Mouse (Mus musculus): Measurements from ENCODE around the gene Clca4b. TPM values are rescaled to one million over a fixed set of nuclear protein-coding genes. Genes with fewer than 3 reads are reported as not detected.

Clca4b gene
- not detected for polyA plus RNA-seq (2012; fragmentation: generic; extraction: Trizol)

GRCm38 (mm10) chr3:144932335-144932734 lies at the start of gene Clca4b:
Gene Clca4b, minus strand, starts transcription at chr3:144932529.

GRCm38 (mm10) chr3:144974945-144975344 lies 42.6 kb upstream of the Clca4b start, which contains the start of gene Clca4a:
Gene Clca4a, minus strand, starts transcription at chr3:144975045.

Other genes starting within 250 kb of the Clca4b start
- 10 to 100 TPM; 17.5 to 32.9 TPM for gene Sh3glb1, start 212.2 kb downstream of the Clca4b start, polyA plus RNA-seq (2012; fragmentation: generic; extraction: Trizol)
- gene Clca3a1, start 171.6 kb downstream of the Clca4b start, polyA plus RNA-seq (2012; fragmentation: generic; extraction: Trizol) = under 1 TPM in 1 of 2 experiments, not detected in 1; 0.17 TPM
- gene Clca3a2, start 113.0 kb downstream of the Clca4b start, polyA plus RNA-seq (2012; fragmentation: generic; extraction: Trizol) = under 1 TPM in 1 of 2 experiments, not detected in 1; 0.61 TPM
- under 1 TPM in 1 of 2 experiments, not detected in 1; 0.01 TPM for gene Clca3b, start 83.2 kb downstream of the Clca4b start, polyA plus RNA-seq (2012; fragmentation: generic; extraction: Trizol)
- gene Clca4a, start 42.5 kb upstream of the Clca4b start, polyA plus RNA-seq (2012; fragmentation: generic; extraction: Trizol) = under 1 TPM in 1 of 2 experiments, not detected in 1; 0.04 TPM
- under 1 TPM in 1 of 2 experiments, not detected in 1; 0.04 TPM for gene Clca1, start 100.2 kb upstream of the Clca4b start, polyA plus RNA-seq (2012; fragmentation: generic; extraction: Trizol)
- under 1 TPM in 1 of 2 experiments, not detected in 1; 0.54 TPM for gene Clca2, start 166.9 kb upstream of the Clca4b start, polyA plus RNA-seq (2012; fragmentation: generic; extraction: Trizol)
- gene Odf2l, start 186.1 kb upstream of the Clca4b start, polyA plus RNA-seq (2012; fragmentation: generic; extraction: Trizol) = 1 to 10 TPM in 1 of 2 experiments, under 1 TPM in 1; 0.23 to 2.5 TPM

All from C3H10T1/2 (cell line).